Mouse (Mus musculus) intestine, embryonic 16.5 days (tissue): ENCODE data around the gene Adgrl3. TPM values are rescaled to one million over a fixed set of nuclear protein-coding genes. Genes with fewer than 3 reads are reported as not detected.

Experiments used
- ATAC-seq: fragments of 200-750 bp; cut with Nextera tagmentation; 2 replicates; pipeline ENCODE4 v1.8.0; 2017; ENCODE audit warnings: moderate TSS enrichment, moderate library complexity
- H3K27ac ChIP-seq: fragments of 300-500 bp; sonication (generic); 2 replicates; pipeline ENCODE4 v1.5.1; 2014; ENCODE audit warnings: mild to moderate bottlenecking, low read length
- H3K27me3 ChIP-seq: fragments of 300-500 bp; sonication (generic); replicated peaks from 2 replicates; pipeline ENCODE4 v1.6.1; 2014; ENCODE audit warnings: low read length, control low read depth, mixed read lengths; ENCODE audit not compliant: control insufficient read depth, insufficient read depth
- H3K36me3 ChIP-seq: fragments of 300-500 bp; sonication (generic); 2 replicates; pipeline ENCODE4 v1.6.1; 2014; ENCODE audit warnings: low read length, control low read depth; ENCODE audit not compliant: control insufficient read depth, insufficient read depth
- H3K4me1 ChIP-seq: fragments of 300-500 bp; sonication (generic); 2 replicates; pipeline ENCODE4 v1.6.1; 2014; ENCODE audit warnings: low read length, control low read depth, mixed read lengths; ENCODE audit not compliant: control insufficient read depth, insufficient read depth
- H3K4me2 ChIP-seq: fragments of 300-500 bp; sonication (generic); 2 replicates; pipeline ENCODE4 v1.6.1; 2014; ENCODE audit warnings: low read depth, low read length, control low read depth
- H3K4me3 ChIP-seq: fragments of 300-500 bp; sonication (generic); 2 replicates; pipeline ENCODE4 v1.5.1; 2014; ENCODE audit warnings: mild to moderate bottlenecking, low read length
- H3K9ac ChIP-seq: fragments of 300-500 bp; sonication (generic); 2 replicates; pipeline ENCODE4 v1.6.1; 2014; ENCODE audit warnings: low read depth, low read length
- H3K9me3 ChIP-seq: fragments of 300-500 bp; sonication (generic); 2 replicates; pipeline ENCODE4 v1.6.1; 2016; ENCODE audit warnings: low read length, control low read depth; ENCODE audit not compliant: control insufficient read depth
- WGBS: fragments of 180-500 bp; shearing (Covaris S2); extraction: QIAGEN DNeasy Blood & Tissue Kit; methylation state at CpG from one replicate; pipeline ENCODE4 v1.1.7; 2014; 5-methylcytosine and 5-hydroxymethylcytosine counted together
- polyA plus RNA-seq: library from polyadenylated mRNA; unstranded; fragments of >200 nt; fragmentation: Nextera tagmentation; extraction: Ambion mirVana; gene quantifications from 2 replicates; pipeline ENCODE4 v1.2.1, GENCODE M21; 2015

Gene Adgrl3
- polyA plus RNA-seq, 1 experiment from 2014 or later, result 6.8 TPM

GRCm38 (mm10) chr5:81370126-81370850 lies 350.4 kb downstream of the Adgrl3 start:
- no peaks in the 10 kb centered on the region for H3K36me3 ChIP-seq
- H3K27me3 ChIP-seq, result no peaks in the 10 kb centered on the region
- WGBS, result 61% methylated on average over 10 of the region's 10 CpGs
- no peak overlapping the region for H3K27ac ChIP-seq
- no peaks in the 10 kb centered on the region for H3K4me1 ChIP-seq
- H3K9ac ChIP-seq, result no peak overlapping the region
- ATAC-seq, result no peak
- H3K9me3 ChIP-seq, result no peaks in the 10 kb centered on the region
- H3K4me2 ChIP-seq, result no peak overlapping the region
- H3K4me3 ChIP-seq, result no peak overlapping the region

- Histone ChIP-seq H3K4me1 (no peaks in the 10 kb centered on the region), H3K9ac (no peak overlapping the region), H3K27me3 (no peaks in the 10 kb centered on the region), H3K4me3 (no peak overlapping the region), H3K9me3 (no peaks in the 10 kb centered on the region), H3K4me2 (no peak overlapping the region), H3K36me3 (no peaks in the 10 kb centered on the region), H3K27ac (no peak overlapping the region)
- no peak for ATAC-seq
- 85% methylated on average over 7 of the region's 7 CpGs for WGBS
Measured at GRCm38 (mm10) chr5:81375992-81376391, 356.1 kb downstream of the Adgrl3 start.

GRCm38 (mm10) chr5:81405582-81406143 lies 385.7 kb downstream of the Adgrl3 start:
- H3K27me3 ChIP-seq, result no peaks in the 10 kb centered on the region
- no peak for ATAC-seq
- H3K9ac ChIP-seq, result no peak overlapping the region
- H3K27ac ChIP-seq, result no peak overlapping the region
- no peak overlapping the region for H3K4me3 ChIP-seq
- WGBS, result 72% methylated on average over 1 of the region's 1 CpGs
- H3K9me3 ChIP-seq, result no peaks in the 10 kb centered on the region
- no peaks in the 10 kb centered on the region for H3K36me3 ChIP-seq
- H3K4me1 ChIP-seq, result no peaks in the 10 kb centered on the region
- H3K4me2 ChIP-seq, result no peak overlapping the region

GRCm38 (mm10) chr5:81417326-81417725 lies 397.4 kb downstream of the Adgrl3 start:
- no peaks in the 10 kb centered on the region for H3K9me3 ChIP-seq
- H3K9ac ChIP-seq, result no peak overlapping the region
- H3K4me1 ChIP-seq, result no peaks in the 10 kb centered on the region
- no peak overlapping the region for H3K27ac ChIP-seq
- H3K4me3 ChIP-seq, result no peak overlapping the region
- ATAC-seq, result no peak
- no peak overlapping the region for H3K4me2 ChIP-seq
- H3K36me3 ChIP-seq, result no peaks in the 10 kb centered on the region
- WGBS, result 51% methylated on average over 3 of the region's 3 CpGs
- H3K27me3 ChIP-seq, result no peaks in the 10 kb centered on the region

GRCm38 (mm10) chr5:81427393-81427792 lies 407.5 kb downstream of the Adgrl3 start:
- Histone ChIP-seq H3K36me3 (no peaks in the 10 kb centered on the region), H3K9ac (no peak overlapping the region), H3K27ac (no peak overlapping the region), H3K4me3 (no peak overlapping the region), H3K27me3 (no peaks in the 10 kb centered on the region), H3K4me2 (no peak overlapping the region), H3K4me1 (no peaks in the 10 kb centered on the region), H3K9me3 (no peaks in the 10 kb centered on the region)
- WGBS, result 53% methylated on average over 5 of the region's 5 CpGs
- peak; percentile 89 for ATAC-seq

- H3K27ac ChIP-seq, result no peak overlapping the region
- no peaks in the 10 kb centered on the region for H3K27me3 ChIP-seq
- no peaks in the 10 kb centered on the region for H3K4me1 ChIP-seq
- 0 out of 2 replicates have a peak, but pooled peaks cover 6% of the 10 kb centered on the region for H3K9me3 ChIP-seq
- peak; percentile 95 for ATAC-seq
- 63% methylated on average over 3 of the region's 3 CpGs for WGBS
- H3K36me3 ChIP-seq, result no peaks in the 10 kb centered on the region
- no peak overlapping the region for H3K4me3 ChIP-seq
- H3K4me2 ChIP-seq, result no peak overlapping the region
- no peak overlapping the region for H3K9ac ChIP-seq
Measured at GRCm38 (mm10) chr5:81436375-81436774, 416.4 kb downstream of the Adgrl3 start.

- Histone ChIP-seq H3K27ac (no peak overlapping the region), H3K4me1 (no peaks in the 10 kb centered on the region), H3K4me3 (no peak overlapping the region), H3K9me3 (0 out of 2 replicates have a peak, but pooled peaks cover 6% of the 10 kb centered on the region), H3K9ac (no peak overlapping the region), H3K27me3 (no peaks in the 10 kb centered on the region), H3K4me2 (no peak overlapping the region), H3K36me3 (no peaks in the 10 kb centered on the region)
- 71% methylated on average over 5 of the region's 5 CpGs for WGBS
- ATAC-seq, result no peak
Measured at GRCm38 (mm10) chr5:81442150-81442549, 422.2 kb downstream of the Adgrl3 start.

GRCm38 (mm10) chr5:81465971-81466370 lies 446.0 kb downstream of the Adgrl3 start:
- Histone ChIP-seq H3K9me3 (no peaks in the 10 kb centered on the region), H3K4me1 (no peaks in the 10 kb centered on the region), H3K36me3 (no peaks in the 10 kb centered on the region), H3K27me3 (no peaks in the 10 kb centered on the region), H3K4me3 (no peak overlapping the region), H3K27ac (no peak overlapping the region), H3K4me2 (no peak overlapping the region), H3K9ac (no peak overlapping the region)
- no peak for ATAC-seq
- 49% methylated on average over 4 of the region's 4 CpGs for WGBS

- Histone ChIP-seq H3K4me2 (no peak overlapping the region), H3K36me3 (no peaks in the 10 kb centered on the region), H3K4me1 (peaks cover 2% of the 10 kb centered on the region; the same call in 1 of the 2 replicates), H3K4me3 (no peak overlapping the region), H3K27ac (no peak overlapping the region), H3K27me3 (no peaks in the 10 kb centered on the region), H3K9me3 (no peaks in the 10 kb centered on the region), H3K9ac (no peak overlapping the region)
- no peak for ATAC-seq
- WGBS, result 71% methylated on average over 2 of the region's 2 CpGs
Measured at GRCm38 (mm10) chr5:81474681-81475080, 454.7 kb downstream of the Adgrl3 start.
